Mouse (Mus musculus): Measurements from ENCODE around the gene Pex19. TPM values are rescaled to one million over a fixed set of nuclear protein-coding genes. Genes with fewer than 3 reads are reported as not detected.

The Pex19 gene
- polyA plus RNA-seq, 1 experiment from 2014 or later: 136 TPM

DNA sequence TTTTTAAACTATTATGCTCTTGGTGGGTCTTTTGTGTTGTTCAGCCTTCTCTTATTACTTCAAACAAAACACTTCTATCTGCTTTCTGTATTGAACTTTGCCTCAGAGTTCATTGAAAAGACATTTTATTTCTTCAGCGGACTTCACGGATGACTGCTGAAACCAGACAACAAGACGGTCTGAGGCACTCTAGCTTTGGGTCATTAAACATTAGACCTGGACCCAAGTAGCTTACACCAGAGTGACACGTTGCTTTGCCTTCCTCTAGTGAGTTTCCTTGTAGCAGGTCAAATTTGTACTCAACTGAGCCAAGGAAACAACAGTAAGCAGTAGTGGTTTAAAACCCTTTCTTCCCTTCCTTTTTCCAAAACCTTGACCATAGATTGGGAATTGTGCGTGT lies 41.4 kb downstream of the Pex19 start:
- H3K36me3 ChIP-seq (ENCODE audit: control insufficient read depth, insufficient read depth, low read length): peaks cover 76% of the 10 kb centered on the region

GRCm38 (mm10) chr1:172169809-172170208 lies 43.3 kb downstream of the Pex19 start:
- 88% methylated on average over 5 of the region's 5 CpGs for WGBS
- Histone ChIP-seq H3K4me2 (ENCODE audit: low read length) (no peak overlapping the region), H3K9me3 (ENCODE audit: control insufficient read depth, low read length) (no peaks in the 10 kb centered on the region), H3K27me3 (ENCODE audit: control insufficient read depth, insufficient read depth, low read length) (no peaks in the 10 kb centered on the region), H3K9ac (ENCODE audit: low read length) (no peak overlapping the region), H3K4me3 (ENCODE audit: control insufficient read depth in 1 of 2, insufficient read depth in 1 of 2, low read depth in 1 of 2, low read length in 2 of 2) (no peak overlapping the region), H3K36me3 (ENCODE audit: control insufficient read depth, insufficient read depth, low read length) (peaks cover 91% of the 10 kb centered on the region), H3K4me1 (ENCODE audit: control insufficient read depth in 2 of 2, insufficient read depth in 2 of 2, low read length in 2 of 2) (peaks cover 4 to 7% of the 10 kb centered on the region in 2 experiments), H3K27ac (replicated peaks in 1 of 2; ENCODE audit: control insufficient read depth in 1 of 2, insufficient read depth in 1 of 2, low read depth in 2 of 2, low read length in 2 of 2) (no peak overlapping the region)
- no peak for ATAC-seq (ENCODE audit: insufficient number of reproducible peaks, insufficient read depth, low FRiP score, low read depth)

More for the DNA sequence above, 41.4 kb downstream of the Pex19 start:
- ATAC-seq (ENCODE audit: insufficient number of reproducible peaks, insufficient read depth, low FRiP score, low read depth): no peak
- H3K9me3 ChIP-seq (ENCODE audit: control insufficient read depth, low read length): no peaks in the 10 kb centered on the region
- H3K4me3 ChIP-seq (ENCODE audit: control insufficient read depth in 1 of 2, insufficient read depth in 1 of 2, low read depth in 1 of 2, low read length in 2 of 2): no peak overlapping the region
- no peak overlapping the region for H3K27ac ChIP-seq (replicated peaks in 1 of 2; ENCODE audit: control insufficient read depth in 1 of 2, insufficient read depth in 1 of 2, low read depth in 2 of 2, low read length in 2 of 2)
- WGBS: 95% methylated on average over 5 of the region's 5 CpGs
- H3K4me1 ChIP-seq (ENCODE audit: control insufficient read depth in 2 of 2, insufficient read depth in 2 of 2, low read length in 2 of 2): no peaks in the 10 kb centered on the region; a peak in 1 of 4 replicates
- H3K27me3 ChIP-seq (ENCODE audit: control insufficient read depth, insufficient read depth, low read length): no peaks in the 10 kb centered on the region
- no peak overlapping the region for H3K9ac ChIP-seq (ENCODE audit: low read length)
- H3K4me2 ChIP-seq (ENCODE audit: low read length): no peak overlapping the region

GRCm38 (mm10) chr1:172172381-172172780 lies 45.8 kb downstream of the Pex19 start:
- ATAC-seq (ENCODE audit: insufficient number of reproducible peaks, insufficient read depth, low FRiP score, low read depth): no peak
- Histone ChIP-seq H3K4me1 (ENCODE audit: control insufficient read depth in 2 of 2, insufficient read depth in 2 of 2, low read length in 2 of 2) (peaks cover 4 to 7% of the 10 kb centered on the region in 2 experiments), H3K9me3 (ENCODE audit: control insufficient read depth, low read length) (no peaks in the 10 kb centered on the region), H3K36me3 (ENCODE audit: control insufficient read depth, insufficient read depth, low read length) (peaks cover 90% of the 10 kb centered on the region), H3K27me3 (ENCODE audit: control insufficient read depth, insufficient read depth, low read length) (no peaks in the 10 kb centered on the region), H3K27ac (replicated peaks in 1 of 2; ENCODE audit: control insufficient read depth in 1 of 2, insufficient read depth in 1 of 2, low read depth in 2 of 2, low read length in 2 of 2) (no peak overlapping the region), H3K4me3 (ENCODE audit: control insufficient read depth in 1 of 2, insufficient read depth in 1 of 2, low read depth in 1 of 2, low read length in 2 of 2) (no peak overlapping the region), H3K9ac (ENCODE audit: low read length) (no peak overlapping the region), H3K4me2 (ENCODE audit: low read length) (no peak overlapping the region)
- 94% methylated on average over 21 of the region's 21 CpGs for WGBS

GRCm38 (mm10) chr1:172173181-172173580 lies 46.6 kb downstream of the Pex19 start:
- peaks cover 4 to 7% of the 10 kb centered on the region in 2 experiments for H3K4me1 ChIP-seq (ENCODE audit: control insufficient read depth in 2 of 2, insufficient read depth in 2 of 2, low read length in 2 of 2)
- no peak overlapping the region for H3K4me2 ChIP-seq (ENCODE audit: low read length)
- no peaks in the 10 kb centered on the region for H3K27me3 ChIP-seq (ENCODE audit: control insufficient read depth, insufficient read depth, low read length)
- no peak overlapping the region for H3K27ac ChIP-seq (replicated peaks in 1 of 2; ENCODE audit: control insufficient read depth in 1 of 2, insufficient read depth in 1 of 2, low read depth in 2 of 2, low read length in 2 of 2)
- H3K9me3 ChIP-seq (ENCODE audit: control insufficient read depth, low read length): no peaks in the 10 kb centered on the region
- H3K4me3 ChIP-seq (ENCODE audit: control insufficient read depth in 1 of 2, insufficient read depth in 1 of 2, low read depth in 1 of 2, low read length in 2 of 2): no peak overlapping the region
- H3K36me3 ChIP-seq (ENCODE audit: control insufficient read depth, insufficient read depth, low read length): peaks cover 90% of the 10 kb centered on the region
- WGBS: 86% methylated on average over 5 of the region's 5 CpGs
- ATAC-seq (ENCODE audit: insufficient number of reproducible peaks, insufficient read depth, low FRiP score, low read depth): no peak
- no peak overlapping the region for H3K9ac ChIP-seq (ENCODE audit: low read length)

DNA sequence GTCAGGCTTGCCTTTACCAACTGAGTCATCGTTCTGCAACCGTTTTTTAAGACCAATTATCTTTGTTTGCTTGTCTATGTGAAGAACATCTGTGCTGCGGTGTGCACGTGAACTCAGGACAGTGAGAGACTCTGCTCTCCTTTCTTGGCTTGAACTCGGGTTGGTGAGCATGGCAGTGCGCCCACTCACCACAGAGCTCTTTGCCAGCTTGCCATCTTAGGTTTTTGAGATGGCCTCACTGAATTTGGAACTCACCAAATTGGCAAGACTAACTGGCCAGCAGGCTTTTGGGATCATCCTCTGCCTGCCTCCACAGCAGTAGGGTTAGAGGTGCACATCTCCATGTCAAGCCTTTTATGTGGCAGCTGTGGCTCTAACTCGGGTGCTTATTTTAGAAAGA lies 51.2 kb downstream of the Pex19 start:
- no peak overlapping the region for H3K9ac ChIP-seq (ENCODE audit: low read length)
- no peaks in the 10 kb centered on the region for H3K9me3 ChIP-seq (ENCODE audit: control insufficient read depth, low read length)
- H3K4me2 ChIP-seq (ENCODE audit: low read length): no peak overlapping the region
- WGBS: 89% methylated on average over 7 of the region's 7 CpGs
- H3K4me3 ChIP-seq (ENCODE audit: control insufficient read depth in 1 of 2, insufficient read depth in 1 of 2, low read depth in 1 of 2, low read length in 2 of 2): no peak overlapping the region
- peaks cover 4 to 7% of the 10 kb centered on the region in 2 experiments for H3K4me1 ChIP-seq (ENCODE audit: control insufficient read depth in 2 of 2, insufficient read depth in 2 of 2, low read length in 2 of 2)
- ATAC-seq (ENCODE audit: insufficient number of reproducible peaks, insufficient read depth, low FRiP score, low read depth): no peak
- no peaks in the 10 kb centered on the region for H3K27me3 ChIP-seq (ENCODE audit: control insufficient read depth, insufficient read depth, low read length)
- no peak overlapping the region for H3K27ac ChIP-seq (replicated peaks in 1 of 2; ENCODE audit: control insufficient read depth in 1 of 2, insufficient read depth in 1 of 2, low read depth in 2 of 2, low read length in 2 of 2)
- peaks cover 96% of the 10 kb centered on the region for H3K36me3 ChIP-seq (ENCODE audit: control insufficient read depth, insufficient read depth, low read length)

- H3K27ac ChIP-seq (replicated peaks in 1 of 2; ENCODE audit: control insufficient read depth in 1 of 2, insufficient read depth in 1 of 2, low read depth in 2 of 2, low read length in 2 of 2): no peak overlapping the region
- H3K4me3 ChIP-seq (ENCODE audit: control insufficient read depth in 1 of 2, insufficient read depth in 1 of 2, low read depth in 1 of 2, low read length in 2 of 2): no peak overlapping the region
- peaks cover under 1 to 3% of the 10 kb centered on the region in 2 experiments for H3K4me1 ChIP-seq (ENCODE audit: control insufficient read depth in 2 of 2, insufficient read depth in 2 of 2, low read length in 2 of 2)
- H3K9me3 ChIP-seq (ENCODE audit: control insufficient read depth, low read length): no peaks in the 10 kb centered on the region
- no peak overlapping the region for H3K9ac ChIP-seq (ENCODE audit: low read length)
- no peak overlapping the region for H3K4me2 ChIP-seq (ENCODE audit: low read length)
- H3K36me3 ChIP-seq (ENCODE audit: control insufficient read depth, insufficient read depth, low read length): peaks cover 87% of the 10 kb centered on the region
- WGBS: 62% methylated on average over 7 of the region's 7 CpGs
- ATAC-seq (ENCODE audit: insufficient number of reproducible peaks, insufficient read depth, low FRiP score, low read depth): no peak
- H3K27me3 ChIP-seq (ENCODE audit: control insufficient read depth, insufficient read depth, low read length): no peaks in the 10 kb centered on the region
Measured at GRCm38 (mm10) chr1:172179102-172179501, 52.5 kb downstream of the Pex19 start.

- Histone ChIP-seq H3K27me3 (ENCODE audit: control insufficient read depth, insufficient read depth, low read length) (no peaks in the 10 kb centered on the region), H3K4me2 (ENCODE audit: low read length) (no peak overlapping the region), H3K4me1 (ENCODE audit: control insufficient read depth in 2 of 2, insufficient read depth in 2 of 2, low read length in 2 of 2) (no peaks in the 10 kb centered on the region), H3K9me3 (ENCODE audit: control insufficient read depth, low read length) (no peaks in the 10 kb centered on the region), H3K36me3 (ENCODE audit: control insufficient read depth, insufficient read depth, low read length) (peaks cover 83% of the 10 kb centered on the region), H3K4me3 (ENCODE audit: control insufficient read depth in 1 of 2, insufficient read depth in 1 of 2, low read depth in 1 of 2, low read length in 2 of 2) (no peak overlapping the region), H3K27ac (replicated peaks in 1 of 2; ENCODE audit: control insufficient read depth in 1 of 2, insufficient read depth in 1 of 2, low read depth in 2 of 2, low read length in 2 of 2) (no peak overlapping the region), H3K9ac (ENCODE audit: low read length) (no peak overlapping the region)
- ATAC-seq (ENCODE audit: insufficient number of reproducible peaks, insufficient read depth, low FRiP score, low read depth): no peak
- 77% methylated on average over 4 of the region's 4 CpGs for WGBS
Measured at GRCm38 (mm10) chr1:172180881-172181280, 54.3 kb downstream of the Pex19 start.

DNA sequence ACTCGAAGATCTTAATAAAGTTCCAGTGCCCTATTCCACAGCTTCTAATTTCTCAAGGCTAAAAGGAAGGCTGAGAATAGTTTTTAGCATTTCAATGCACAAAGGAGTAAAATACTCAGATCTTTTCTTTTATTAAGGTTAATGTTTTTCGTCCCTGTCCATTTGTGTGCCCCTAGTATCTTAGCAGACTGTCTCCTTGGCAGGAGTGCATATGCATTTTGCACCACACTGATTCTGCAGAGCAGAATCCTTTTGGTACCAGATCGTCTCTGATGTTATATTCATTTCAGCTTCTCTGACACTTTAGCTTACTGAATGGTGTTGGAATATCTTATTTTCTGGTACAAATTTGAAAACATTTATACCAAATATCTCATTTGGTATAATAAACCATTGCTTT lies 55.2 kb downstream of the Pex19 start:
- 88% methylated on average over 3 of the region's 3 CpGs for WGBS
- Histone ChIP-seq H3K9me3 (ENCODE audit: control insufficient read depth, low read length) (no peaks in the 10 kb centered on the region), H3K4me1 (ENCODE audit: control insufficient read depth in 2 of 2, insufficient read depth in 2 of 2, low read length in 2 of 2) (no peaks in the 10 kb centered on the region), H3K36me3 (ENCODE audit: control insufficient read depth, insufficient read depth, low read length) (peaks cover 84% of the 10 kb centered on the region), H3K27ac (replicated peaks in 1 of 2; ENCODE audit: control insufficient read depth in 1 of 2, insufficient read depth in 1 of 2, low read depth in 2 of 2, low read length in 2 of 2) (no peak overlapping the region), H3K4me3 (ENCODE audit: control insufficient read depth in 1 of 2, insufficient read depth in 1 of 2, low read depth in 1 of 2, low read length in 2 of 2) (no peak overlapping the region), H3K4me2 (ENCODE audit: low read length) (no peak overlapping the region), H3K9ac (ENCODE audit: low read length) (no peak overlapping the region), H3K27me3 (ENCODE audit: control insufficient read depth, insufficient read depth, low read length) (no peaks in the 10 kb centered on the region)
- no peak for ATAC-seq (ENCODE audit: insufficient number of reproducible peaks, insufficient read depth, low FRiP score, low read depth)

All from heart, embryonic 14.5 days (tissue).